Mouse (Mus musculus): ENCODE measurements around the gene Lrmda. TPM values are rescaled to one million over a fixed set of nuclear protein-coding genes. Genes with fewer than 3 reads are reported as not detected.

Gene Lrmda
- total RNA-seq, 2 experiments from 2014 or later: 1.7 to 3.8 TPM

GRCm38 (mm10) chr14:22043420-22043819 is 23.9 kb downstream of the Lrmda start:
- DNase-seq: no peak

- no peak for DNase-seq
Measured at GRCm38 (mm10) chr14:22046262-22046856, 26.8 kb downstream of the Lrmda start.

GRCm38 (mm10) chr14:22048068-22048899 is 28.8 kb downstream of the Lrmda start:
- no peak for DNase-seq

- no peak for DNase-seq
Measured at GRCm38 (mm10) chr14:22048900-22049199, 29.3 kb downstream of the Lrmda start.

GRCm38 (mm10) chr14:22049282-22049681 is 29.8 kb downstream of the Lrmda start:
- no peak for DNase-seq

- DNase-seq: peak; percentile 24
Measured at GRCm38 (mm10) chr14:22051941-22052664, 32.6 kb downstream of the Lrmda start.

- no peak for DNase-seq
Measured at GRCm38 (mm10) chr14:22055630-22056029, 36.1 kb downstream of the Lrmda start.

GRCm38 (mm10) chr14:22056246-22056645 is 36.7 kb downstream of the Lrmda start:
- DNase-seq: no peak

GRCm38 (mm10) chr14:22058729-22059128 is 39.2 kb downstream of the Lrmda start:
- DNase-seq: no peak

GRCm38 (mm10) chr14:22059348-22059861 is 39.9 kb downstream of the Lrmda start:
- DNase-seq: no peak

- DNase-seq: no peak
Measured at GRCm38 (mm10) chr14:22060787-22061186, 41.3 kb downstream of the Lrmda start.

- no peak for DNase-seq
Measured at GRCm38 (mm10) chr14:22062117-22062855, 42.8 kb downstream of the Lrmda start.

GRCm38 (mm10) chr14:22069169-22069568 is 49.7 kb downstream of the Lrmda start:
- DNase-seq: no peak

- no peak for DNase-seq
Measured at GRCm38 (mm10) chr14:22073385-22073784, 53.9 kb downstream of the Lrmda start.

- DNase-seq: no peak
Measured at GRCm38 (mm10) chr14:22074229-22074628, 54.7 kb downstream of the Lrmda start.

GRCm38 (mm10) chr14:22083931-22084330 is 64.4 kb downstream of the Lrmda start:
- no peak for DNase-seq

GRCm38 (mm10) chr14:22085411-22085810 is 65.9 kb downstream of the Lrmda start:
- no peak for DNase-seq

GRCm38 (mm10) chr14:22088604-22089003 is 69.1 kb downstream of the Lrmda start:
- no peak for DNase-seq

- no peak for DNase-seq
Measured at GRCm38 (mm10) chr14:22089331-22089730, 69.8 kb downstream of the Lrmda start.

- DNase-seq: no peak
Measured at GRCm38 (mm10) chr14:22089866-22090470, 70.5 kb downstream of the Lrmda start.

GRCm38 (mm10) chr14:22090778-22091211 is 71.3 kb downstream of the Lrmda start:
- no peak for DNase-seq

GRCm38 (mm10) chr14:22091306-22091705 is 71.8 kb downstream of the Lrmda start:
- DNase-seq: no peak
